Mouse (Mus musculus): Measurements from ENCODE around the gene Bet1l.

Bet1l gene

GRCm38 (mm10) chr7:140856785-140857549 lies 410 bp downstream of the Bet1l start, which contains the start of gene Ric8a:
TSS of gene Ric8a (plus strand) at chr7:140856957.
- peak; percentile 96 for DNase-seq

GRCm38 (mm10) chr7:140855860-140856784 lies 1.3 kb downstream of the Bet1l start, which contains the start of gene Gm45785:
TSS of gene Gm45785 (minus strand) at chr7:140856331.
- DNase-seq = peak; percentile 93

GRCm38 (mm10) chr7:140855181-140855580 lies 2.2 kb downstream of the Bet1l start:
- DNase-seq = no peak

GRCm38 (mm10) chr7:140854483-140854882 lies 2.9 kb downstream of the Bet1l start:
- no peak for DNase-seq

GRCm38 (mm10) chr7:140853386-140853785 lies 4.0 kb downstream of the Bet1l start:
- no peak for DNase-seq

- no peak for DNase-seq
Observed at GRCm38 (mm10) chr7:140851916-140852315, 5.5 kb downstream of the Bet1l start.

- no peak for DNase-seq
Observed at GRCm38 (mm10) chr7:140848591-140848990, 8.8 kb downstream of the Bet1l start.

- peak; percentile 61 for DNase-seq
Observed at GRCm38 (mm10) chr7:140847755-140848580, 9.4 kb downstream of the Bet1l start, which contains the start of gene Odf3. TSS of gene Odf3 (plus strand) at chr7:140847805.

- DNase-seq = no peak
Observed at GRCm38 (mm10) chr7:140846676-140847075, 10.7 kb downstream of the Bet1l start.

GRCm38 (mm10) chr7:140845683-140846082 lies 11.7 kb downstream of the Bet1l start:
- no peak for DNase-seq

GRCm38 (mm10) chr7:140844905-140845665 lies 12.3 kb downstream of the Bet1l start, which contains the start of gene Scgb1c1:
TSS of gene Scgb1c1 (plus strand) at chr7:140845547.
- DNase-seq = peak; percentile 96

GRCm38 (mm10) chr7:140843806-140844205 lies 13.6 kb downstream of the Bet1l start:
- no peak for DNase-seq

GRCm38 (mm10) chr7:140840750-140841735 lies 16.3 kb downstream of the Bet1l start:
- DNase-seq = no peak

- DNase-seq = no peak
Observed at GRCm38 (mm10) chr7:140839556-140839955, 17.8 kb downstream of the Bet1l start.

GRCm38 (mm10) chr7:140836243-140837115 lies 20.9 kb downstream of the Bet1l start:
- no peak for DNase-seq

GRCm38 (mm10) chr7:140835758-140836087 lies 21.7 kb downstream of the Bet1l start:
- DNase-seq = no peak

GRCm38 (mm10) chr7:140834968-140835757 lies 22.2 kb downstream of the Bet1l start, which contains the start of gene Urah:
TSS of gene Urah (plus strand) at chr7:140835018.
- DNase-seq = peak; percentile 45

- DNase-seq = no peak
Observed at GRCm38 (mm10) chr7:140833341-140833740, 24.0 kb downstream of the Bet1l start.

GRCm38 (mm10) chr7:140831447-140831846 lies 25.9 kb downstream of the Bet1l start:
- no peak for DNase-seq

Measured in lung, postnatal 10 days (tissue).